Mouse (Mus musculus) MEL (cell line): ENCODE data around the gene Hes2. TPM values are rescaled to one million over a fixed set of nuclear protein-coding genes. Genes with fewer than 3 reads are reported as not detected.

Source experiments
- DNase-seq: peaks from one replicate; pipeline ENCODE4 v3.0.0; 2011; ENCODE audit warnings: low read depth, low spot score
- H3K27ac ChIP-seq: 2 replicates; pipeline ENCODE4 v1.5.1; 2012; ENCODE audit warnings: low read depth, mild to moderate bottlenecking, control low read depth, low read length, moderate library complexity; ENCODE audit not compliant: control insufficient read depth
- H3K27me3 ChIP-seq, 2 experiments: fragments of 150-350 bp in 1 of 2; sonication (generic) in 1 of 2; 2 replicates each; pipeline ENCODE4 v1.6.1; 2012; ENCODE audit warnings: low read length in 2 of 2, mild to moderate bottlenecking in 2 of 2, improper control_type of control experiment in 1 of 2, moderate library complexity in 1 of 2; ENCODE audit not compliant: insufficient read depth in 2 of 2, control insufficient read depth in 1 of 2
- H3K36me3 ChIP-seq, 2 experiments: 2 replicates each; pipeline ENCODE4 v1.6.1; 2012 to 2014; ENCODE audit warnings: low read length in 2 of 2, improper control_type of control experiment in 1 of 2, inconsistent platforms in 1 of 2, mild to moderate bottlenecking in 1 of 2; ENCODE audit not compliant: insufficient read depth in 2 of 2, control insufficient read depth in 1 of 2
- H3K4me1 ChIP-seq, 2 experiments: fragments of 150-350 bp in 1 of 2; sonication (generic) in 1 of 2; 2 replicates each; pipeline ENCODE4 v1.6.1; 2012; ENCODE audit warnings: low read length in 2 of 2, improper control_type of control experiment in 1 of 2, mild to moderate bottlenecking in 1 of 2; ENCODE audit not compliant: insufficient read depth in 2 of 2, control insufficient read depth in 1 of 2
- H3K4me3 ChIP-seq, 2 experiments: fragments of 150-350 bp in 1 of 2; sonication (generic) in 1 of 2; 2 replicates each; pipeline ENCODE4 v1.5.1; 2012; ENCODE audit warnings: low read depth in 2 of 2, low read length in 2 of 2, mild to moderate bottlenecking in 2 of 2, moderate library complexity in 2 of 2, control low read depth in 1 of 2, improper control_type of control experiment in 1 of 2; ENCODE audit not compliant: control insufficient read depth in 1 of 2, insufficient read depth in 1 of 2
- H3K79me2 ChIP-seq: 2 replicates; pipeline ENCODE4 v1.6.1; 2012; ENCODE audit warnings: mild to moderate bottlenecking, low read length, moderate library complexity; ENCODE audit not compliant: control insufficient read depth, poor library complexity, insufficient read depth
- H3K9ac ChIP-seq: 2 replicates; pipeline ENCODE4 v1.6.1; 2012; ENCODE audit warnings: low read depth, mild to moderate bottlenecking, control low read depth, low read length, moderate library complexity; ENCODE audit not compliant: control insufficient read depth, poor library complexity, severe bottlenecking
- H3K9me3 ChIP-seq: fragments of 150-350 bp; sonication (generic); replicated peaks from 2 replicates; pipeline ENCODE4 v1.6.1; 2012; ENCODE audit warnings: mild to moderate bottlenecking, low read length, improper control_type of control experiment, moderate library complexity; ENCODE audit not compliant: insufficient read depth
- BHLHE40 ChIP-seq: IDR thresholded peaks from 2 replicates; pipeline ENCODE4 v1.6.1; 2012; ENCODE audit warnings: low read depth, mild to moderate bottlenecking, inconsistent platforms, low read length, improper control_type of control experiment, borderline replicate concordance
- CHD1 ChIP-seq: IDR thresholded peaks from 2 replicates; pipeline ENCODE4 v1.6.1; 2012; ENCODE audit warnings: low read depth, mild to moderate bottlenecking, inconsistent platforms, low read length, improper control_type of control experiment
- CHD2 ChIP-seq: IDR thresholded peaks from 2 replicates; pipeline ENCODE4 v1.6.1; 2011; ENCODE audit warnings: low read length, improper control_type of control experiment
- E2F4 ChIP-seq: IDR thresholded peaks from 2 replicates; pipeline ENCODE4 v1.6.1; 2011; ENCODE audit warnings: low read depth, low read length, improper control_type of control experiment, borderline replicate concordance
- ELF1 ChIP-seq: IDR thresholded peaks from 2 replicates; pipeline ENCODE4 v1.6.1; 2014; ENCODE audit warnings: low read depth, mild to moderate bottlenecking, inconsistent platforms, low read length, improper control_type of control experiment, moderate library complexity
- EP300 ChIP-seq, 2 experiments: IDR thresholded peaks; 2 replicates each; pipeline ENCODE4 v1.6.1; 2011; ENCODE audit warnings: improper control_type of control experiment in 2 of 2, low read length in 2 of 2, low read depth in 1 of 2, mild to moderate bottlenecking in 1 of 2
- HCFC1 ChIP-seq: IDR thresholded peaks from 2 replicates; pipeline ENCODE4 v1.6.1; 2012; ENCODE audit warnings: low read depth, mild to moderate bottlenecking, inconsistent platforms, low read length, improper control_type of control experiment, moderate library complexity
- JUND ChIP-seq: IDR thresholded peaks from 2 replicates; pipeline ENCODE4 v1.6.1; 2011; ENCODE audit warnings: low read depth, mild to moderate bottlenecking, improper control_type of control experiment, low read length
- KAT2A ChIP-seq: conservative IDR thresholded peaks from 2 replicates; pipeline ENCODE4 v1.6.1; 2012; ENCODE audit warnings: low read depth, low read length, improper control_type of control experiment, inconsistent platforms
- MAFK ChIP-seq: IDR thresholded peaks from 2 replicates; pipeline ENCODE4 v1.6.1; 2011; ENCODE audit warnings: low read depth, mild to moderate bottlenecking, low read length, improper control_type of control experiment, borderline replicate concordance
- MAZ ChIP-seq: IDR thresholded peaks from 2 replicates; pipeline ENCODE4 v1.6.1; 2012; ENCODE audit warnings: low read depth, mild to moderate bottlenecking, inconsistent platforms, low read length, improper control_type of control experiment
- MXI1 ChIP-seq: IDR thresholded peaks from 2 replicates; pipeline ENCODE4 v1.6.1; 2011; ENCODE audit warnings: mild to moderate bottlenecking, low read depth, low read length, improper control_type of control experiment
- MYB ChIP-seq: IDR thresholded peaks from 2 replicates; pipeline ENCODE4 v1.6.1; 2011; ENCODE audit warnings: mild to moderate bottlenecking, low read depth, low read length, improper control_type of control experiment
- MYC ChIP-seq: IDR thresholded peaks from 2 replicates; pipeline ENCODE4 v1.6.1; 2011; ENCODE audit warnings: low read depth, mild to moderate bottlenecking, low read length, improper control_type of control experiment, moderate library complexity
- NELFE ChIP-seq: IDR thresholded peaks from 2 replicates; pipeline ENCODE4 v1.6.1; 2011; ENCODE audit warnings: low read depth, low read length, improper control_type of control experiment
- POLR2A ChIP-seq, 2 experiments: IDR thresholded peaks; 2 replicates each; pipeline ENCODE4 v1.6.1; 2011 to 2012; ENCODE audit warnings: low read length in 2 of 2, mild to moderate bottlenecking in 2 of 2, control low read depth in 1 of 2, improper control_type of control experiment in 1 of 2, low read depth in 1 of 2, moderate library complexity in 1 of 2; ENCODE audit not compliant: control insufficient read depth in 1 of 2, insufficient read depth in 1 of 2, poor library complexity in 1 of 2
- POLR2AphosphoS2 ChIP-seq: IDR thresholded peaks from 2 replicates; pipeline ENCODE4 v1.6.1; 2011; ENCODE audit warnings: low read length, improper control_type of control experiment
- POLR2AphosphoS5 ChIP-seq: IDR thresholded peaks from 2 replicates; pipeline ENCODE4 v1.6.1; 2012; ENCODE audit warnings: low read depth, borderline replicate concordance, mild to moderate bottlenecking, inconsistent platforms, low read length, moderate library complexity, mixed read lengths
- RAD21 ChIP-seq: IDR thresholded peaks from 2 replicates; pipeline ENCODE4 v1.6.1; 2011; ENCODE audit warnings: mild to moderate bottlenecking, low read depth, low read length, improper control_type of control experiment
- SIN3A ChIP-seq: IDR thresholded peaks from 2 replicates; pipeline ENCODE4 v1.6.1; 2012; ENCODE audit warnings: low read length, improper control_type of control experiment, inconsistent platforms
- SMC3 ChIP-seq: IDR thresholded peaks from 2 replicates; pipeline ENCODE4 v1.6.1; 2011; ENCODE audit warnings: low read depth, low read length, improper control_type of control experiment
- TCF12 ChIP-seq: IDR thresholded peaks from 2 replicates; pipeline ENCODE4 v1.6.1; 2014; ENCODE audit warnings: low read depth, mild to moderate bottlenecking, inconsistent platforms, low read length, improper control_type of control experiment, moderate library complexity
- UBTF ChIP-seq: IDR thresholded peaks from 2 replicates; pipeline ENCODE4 v1.6.1; 2012; ENCODE audit warnings: low read depth, mild to moderate bottlenecking, inconsistent platforms, low read length, improper control_type of control experiment, moderate library complexity, borderline replicate concordance; ENCODE audit not compliant: insufficient read depth
- USF1 ChIP-seq: IDR thresholded peaks from 2 replicates; pipeline ENCODE4 v1.6.1; 2014; ENCODE audit warnings: low read depth, mild to moderate bottlenecking, inconsistent platforms, low read length, improper control_type of control experiment, moderate library complexity
- USF2 ChIP-seq, 2 experiments: IDR thresholded peaks; 2 replicates each; pipeline ENCODE4 v1.6.1; 2011 to 2012; ENCODE audit warnings: improper control_type of control experiment in 2 of 2, low read length in 2 of 2, borderline replicate concordance in 1 of 2, inconsistent platforms in 1 of 2, low read depth in 1 of 2, mild to moderate bottlenecking in 1 of 2; ENCODE audit not compliant: insufficient read depth in 1 of 2
- polyA plus RNA-seq, 2 experiments: library from polyadenylated mRNA; stranded (reverse) in 1 of 2; unstranded in 1 of 2; fragments of >175 nt in 1 of 2; fragments of >200 nt in 1 of 2; gene quantifications; 2 replicates each; pipeline versions ENCODE4 v1.2.1 to v1.2.4; 2012; ENCODE audit warnings: low replicate concordance in 2 of 2, low read depth in 1 of 2; ENCODE audit not compliant: insufficient read length in 2 of 2, insufficient read depth in 1 of 2, missing spikeins in 1 of 2
- total RNA-seq: library from RNA; depleted of rRNA; stranded (reverse); fragments of 300-350 nt; gene quantifications from 2 replicates; pipeline ENCODE4 v1.2.3, GENCODE M21; 2012

Gene Hes2
- total and polyA plus RNA-seq, 3 experiments, result 0.28 TPM; not detected in 2

GRCm38 (mm10) chr4:152169103-152169502 lies 10.4 kb downstream of the Hes2 start (continued):
- TF ChIP-seq NELFE (0 out of 2 replicates have a peak, but pooled peaks have one; percentile 29), USF2 (IDR thresholded peaks at IDR 0.05; ENCODE audit: borderline replicate concordance in 1 of 2, insufficient read depth in 1 of 2, low read depth in 1 of 2, low read length in 2 of 2) (no peak), POLR2A (IDR thresholded peaks at IDR 0.05; ENCODE audit: control insufficient read depth in 1 of 2, insufficient read depth in 1 of 2, low read depth in 1 of 2, low read length in 2 of 2, poor library complexity in 1 of 2) (peak in 1 of 2 experiments; percentile 37; a peak in 2 of 4 replicates), BHLHE40 (no peak), SIN3A (no peak), MXI1 (no peak), E2F4 (no peak), SMC3 (no peak), HCFC1 (peak; percentile 41; the same call in 1 of the 2 replicates), MAZ (no peak), RAD21 (no peak), MAFK (no peak), MYB (no peak), POLR2AphosphoS2 (no peak)
- TF ChIP-seq, all 39 proteins: peak for 7

DNA sequence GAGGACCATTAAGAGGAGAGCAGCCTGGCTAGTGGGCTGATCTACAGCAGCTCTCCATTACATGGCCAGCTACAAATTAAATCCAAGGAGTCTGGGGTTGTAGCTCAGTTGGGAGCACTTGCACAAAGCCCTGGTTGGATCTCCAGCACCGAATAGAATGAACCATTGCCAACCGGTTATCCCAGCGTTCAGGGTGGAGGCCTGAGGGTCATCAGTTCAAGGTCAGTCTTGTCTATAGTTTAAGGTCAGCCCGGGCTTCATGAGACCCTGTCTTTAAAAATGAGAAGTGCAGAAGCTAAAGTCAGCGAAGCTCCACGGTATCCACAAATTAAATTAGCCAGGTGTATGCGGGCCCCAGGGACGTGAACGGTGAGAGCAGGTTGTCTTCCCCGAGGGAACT lies 11.6 kb downstream of the Hes2 start:
- H3K27ac ChIP-seq, result no peak overlapping the region
- no peak overlapping the region for H3K4me3 ChIP-seq
- H3K9ac ChIP-seq, result no peak overlapping the region
- no peaks in the 10 kb centered on the region for H3K27me3 ChIP-seq
- no peaks in the 10 kb centered on the region for H3K79me2 ChIP-seq
- H3K4me1 ChIP-seq, result peaks cover 0 to 4% of the 10 kb centered on the region in 2 experiments; a peak in 1 of 4 replicates
- TF ChIP-seq USF2 (IDR thresholded peaks at IDR 0.05; ENCODE audit: borderline replicate concordance in 1 of 2, insufficient read depth in 1 of 2, low read depth in 1 of 2, low read length in 2 of 2) (no peak), RAD21 (no peak), SMC3 (no peak), POLR2AphosphoS5 (no peak), CHD1 (no peak), BHLHE40 (no peak), CHD2 (no peak), TCF12 (no peak), MYC (no peak), USF1 (no peak), EP300 (IDR thresholded peaks at IDR 0.05; ENCODE audit: low read depth in 1 of 2, low read length in 2 of 2) (no peak), JUND (no peak), MAZ (no peak), HCFC1 (no peak), KAT2A (no peak), UBTF (no peak), SIN3A (no peak), ELF1 (no peak), POLR2A (IDR thresholded peaks at IDR 0.05; ENCODE audit: control insufficient read depth in 1 of 2, insufficient read depth in 1 of 2, low read depth in 1 of 2, low read length in 2 of 2, poor library complexity in 1 of 2) (no peak)
- no peak for DNase-seq
- no peaks in the 10 kb centered on the region for H3K36me3 ChIP-seq
- no peaks in the 10 kb centered on the region for H3K9me3 ChIP-seq
